Mouse (Mus musculus) neural tube, embryonic 12.5 days (tissue): ENCODE data around the gene Rsph14. TPM values are rescaled to one million over a fixed set of nuclear protein-coding genes. Genes with fewer than 3 reads are reported as not detected.

Experiments used
- ATAC-seq: fragments of 200-750 bp; cut with Nextera tagmentation; 2 replicates; pipeline ENCODE4 v1.8.0; 2017; ENCODE audit warnings: low read depth, mild to moderate bottlenecking, moderate TSS enrichment, moderate library complexity; ENCODE audit not compliant: low FRiP score
- H3K27ac ChIP-seq: fragments of 300-500 bp; sonication (generic); 2 replicates; pipeline ENCODE4 v1.5.1; 2016
- H3K27me3 ChIP-seq: fragments of 300-500 bp; sonication (generic); replicated peaks from 2 replicates; pipeline ENCODE4 v1.6.1; 2016; ENCODE audit warnings: mild to moderate bottlenecking
- H3K36me3 ChIP-seq: fragments of 300-500 bp; sonication (generic); 2 replicates; pipeline ENCODE4 v1.6.1; 2016; ENCODE audit warnings: mild to moderate bottlenecking
- H3K4me1 ChIP-seq: fragments of 300-500 bp; sonication (generic); 2 replicates; pipeline ENCODE4 v1.6.1; 2016
- H3K4me2 ChIP-seq: fragments of 300-500 bp; sonication (generic); replicated peaks from 2 replicates; pipeline ENCODE4 v1.6.1; 2016; ENCODE audit warnings: mild to moderate bottlenecking
- H3K4me3 ChIP-seq: fragments of 300-500 bp; sonication (generic); 2 replicates; pipeline ENCODE4 v1.5.1; 2016
- H3K9ac ChIP-seq: fragments of 300-500 bp; sonication (generic); 2 replicates; pipeline ENCODE4 v1.6.1; 2016; ENCODE audit warnings: mild to moderate bottlenecking
- H3K9me3 ChIP-seq: fragments of 300-500 bp; sonication (generic); 2 replicates; pipeline ENCODE4 v1.6.1; 2016; ENCODE audit warnings: mild to moderate bottlenecking
- WGBS: fragments of 180-500 bp; shearing (Covaris S2); methylation state at CpG from one replicate; pipeline ENCODE4 v1.1.7; 2016; 5-methylcytosine and 5-hydroxymethylcytosine counted together
- polyA plus RNA-seq: library from polyadenylated mRNA; unstranded; fragments of >200 nt; fragmentation: Nextera tagmentation; extraction: Ambion mirVana; gene quantifications from 2 replicates; pipeline ENCODE4 v1.2.1, GENCODE M21; 2016

Rsph14 gene
- polyA plus RNA-seq, 1 experiment from 2014 or later, result not detected

GRCm38 (mm10) chr10:74940795-74941194, 91.6 kb downstream of the Rsph14 start:
- H3K27ac ChIP-seq, result no peak overlapping the region
- WGBS, result 95% methylated on average over 1 of the region's 1 CpGs
- H3K4me1 ChIP-seq, result no peaks in the 10 kb centered on the region
- H3K4me2 ChIP-seq, result no peak overlapping the region
- no peaks in the 10 kb centered on the region for H3K9me3 ChIP-seq
- H3K36me3 ChIP-seq, result no peaks in the 10 kb centered on the region
- no peaks in the 10 kb centered on the region for H3K27me3 ChIP-seq
- no peak for ATAC-seq
- H3K4me3 ChIP-seq, result no peak overlapping the region
- H3K9ac ChIP-seq, result no peak overlapping the region

DNA sequence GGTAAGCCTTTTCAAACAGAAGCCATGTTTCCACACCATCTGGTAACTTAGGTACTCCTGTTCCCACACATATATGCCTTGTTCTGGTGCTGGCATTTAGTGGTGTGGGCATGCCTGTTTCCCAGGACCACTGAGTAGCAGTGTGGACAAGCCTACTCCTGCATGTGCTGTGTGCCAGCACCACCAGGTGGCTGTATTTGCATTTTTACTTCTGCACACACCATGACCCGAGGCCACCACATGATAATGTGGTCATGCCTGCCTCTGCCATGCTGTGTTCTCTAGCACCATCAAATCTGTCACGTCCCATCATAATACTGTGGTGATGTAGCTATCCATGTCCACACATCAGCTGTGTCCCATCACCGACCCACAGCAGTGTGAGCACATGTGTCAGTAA, 93.1 kb downstream of the Rsph14 start:
- no peak overlapping the region for H3K4me3 ChIP-seq
- no peaks in the 10 kb centered on the region for H3K9me3 ChIP-seq
- no peak overlapping the region for H3K9ac ChIP-seq
- no peak overlapping the region for H3K27ac ChIP-seq
- no peaks in the 10 kb centered on the region for H3K36me3 ChIP-seq
- H3K4me1 ChIP-seq, result no peaks in the 10 kb centered on the region
- ATAC-seq, result no peak
- H3K27me3 ChIP-seq, result no peaks in the 10 kb centered on the region
- WGBS, result 68% methylated on average over 3 of the region's 3 CpGs
- no peak overlapping the region for H3K4me2 ChIP-seq

- no peaks in the 10 kb centered on the region for H3K9me3 ChIP-seq
- H3K27ac ChIP-seq, result no peak overlapping the region
- WGBS, result 72% methylated on average over 5 of the region's 5 CpGs
- H3K9ac ChIP-seq, result no peak overlapping the region
- H3K4me1 ChIP-seq, result no peaks in the 10 kb centered on the region
- H3K4me3 ChIP-seq, result no peak overlapping the region
- H3K27me3 ChIP-seq, result no peaks in the 10 kb centered on the region
- ATAC-seq, result no peak
- H3K36me3 ChIP-seq, result no peaks in the 10 kb centered on the region
- no peak overlapping the region for H3K4me2 ChIP-seq
Measured at GRCm38 (mm10) chr10:74938410-74938809, 94.0 kb downstream of the Rsph14 start.

DNA sequence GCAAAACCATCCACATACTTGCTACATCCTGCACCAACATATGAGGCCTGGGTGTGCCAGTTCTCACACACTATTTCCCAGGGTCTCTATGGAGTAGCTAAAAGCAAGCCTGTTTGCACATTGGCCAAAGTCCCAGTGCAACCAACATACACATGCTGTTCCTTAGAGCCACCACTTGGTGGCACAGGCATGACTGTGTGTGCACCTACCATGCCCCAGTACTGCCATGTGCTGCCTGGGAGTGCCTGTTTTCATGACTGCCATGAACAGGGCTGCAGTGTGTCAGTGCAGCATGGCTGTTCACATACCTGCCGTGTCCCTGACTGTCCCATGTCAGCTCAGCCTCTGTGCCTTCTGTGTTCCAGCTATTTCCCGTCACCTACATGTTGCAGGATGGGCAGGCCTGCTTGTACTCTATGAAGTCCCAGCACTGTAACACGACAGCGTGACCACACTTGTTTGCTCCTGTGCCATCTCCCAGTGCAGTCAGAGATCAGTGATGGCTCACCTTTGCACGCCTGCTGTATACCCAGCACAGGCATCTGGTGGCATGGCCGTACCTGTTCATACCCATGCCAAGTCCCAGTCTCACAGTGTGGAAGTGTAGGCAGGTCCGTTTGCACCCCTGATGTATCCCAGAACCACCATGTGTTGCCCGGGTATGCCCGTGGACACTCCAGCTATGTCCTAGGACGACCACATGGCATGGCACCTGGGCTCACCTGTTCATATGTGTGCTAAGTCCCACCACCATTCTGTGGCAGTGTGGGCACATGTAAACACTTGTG, 95.2 kb downstream of the Rsph14 start:
- no peak overlapping the region for H3K9ac ChIP-seq
- H3K27me3 ChIP-seq, result no peaks in the 10 kb centered on the region
- no peaks in the 10 kb centered on the region for H3K9me3 ChIP-seq
- no peak overlapping the region for H3K27ac ChIP-seq
- H3K4me2 ChIP-seq, result no peak overlapping the region
- peak; percentile 61 for ATAC-seq
- H3K4me1 ChIP-seq, result no peaks in the 10 kb centered on the region
- 81% methylated on average over 10 of the region's 10 CpGs for WGBS
- no peak overlapping the region for H3K4me3 ChIP-seq
- no peaks in the 10 kb centered on the region for H3K36me3 ChIP-seq

GRCm38 (mm10) chr10:74935016-74935415, 97.4 kb downstream of the Rsph14 start:
- Histone ChIP-seq H3K27me3 (no peaks in the 10 kb centered on the region), H3K4me3 (no peak overlapping the region), H3K9ac (no peak overlapping the region), H3K27ac (no peak overlapping the region), H3K9me3 (no peaks in the 10 kb centered on the region), H3K4me1 (no peaks in the 10 kb centered on the region), H3K4me2 (no peak overlapping the region), H3K36me3 (no peaks in the 10 kb centered on the region)
- WGBS, result 30% methylated on average over 6 of the region's 6 CpGs
- no peak for ATAC-seq

DNA sequence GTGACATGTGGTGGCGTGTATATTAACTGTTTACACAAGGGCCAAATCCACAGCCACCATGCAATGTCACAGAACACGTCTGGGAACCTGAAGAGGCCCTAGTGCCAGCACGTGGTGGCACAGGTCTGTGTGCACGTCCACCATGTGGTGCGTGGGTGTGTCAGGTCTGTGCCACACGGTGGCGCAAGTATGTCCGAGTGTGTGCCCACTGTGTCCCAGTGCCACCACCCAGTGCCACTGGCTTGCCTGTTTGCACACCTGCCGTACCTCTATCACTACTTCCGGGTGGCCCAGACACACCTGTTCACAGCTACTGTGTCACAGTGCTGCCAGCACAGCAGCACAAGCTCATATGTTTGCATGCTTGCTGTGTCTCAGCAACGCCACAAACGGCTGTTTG, 97.9 kb downstream of the Rsph14 start:
- Histone ChIP-seq H3K4me2 (no peak overlapping the region), H3K9ac (no peak overlapping the region), H3K27me3 (no peaks in the 10 kb centered on the region), H3K27ac (no peak overlapping the region), H3K9me3 (no peaks in the 10 kb centered on the region), H3K36me3 (no peaks in the 10 kb centered on the region), H3K4me1 (no peaks in the 10 kb centered on the region), H3K4me3 (no peak overlapping the region)
- WGBS, result 86% methylated on average over 12 of the region's 12 CpGs
- no peak for ATAC-seq

DNA sequence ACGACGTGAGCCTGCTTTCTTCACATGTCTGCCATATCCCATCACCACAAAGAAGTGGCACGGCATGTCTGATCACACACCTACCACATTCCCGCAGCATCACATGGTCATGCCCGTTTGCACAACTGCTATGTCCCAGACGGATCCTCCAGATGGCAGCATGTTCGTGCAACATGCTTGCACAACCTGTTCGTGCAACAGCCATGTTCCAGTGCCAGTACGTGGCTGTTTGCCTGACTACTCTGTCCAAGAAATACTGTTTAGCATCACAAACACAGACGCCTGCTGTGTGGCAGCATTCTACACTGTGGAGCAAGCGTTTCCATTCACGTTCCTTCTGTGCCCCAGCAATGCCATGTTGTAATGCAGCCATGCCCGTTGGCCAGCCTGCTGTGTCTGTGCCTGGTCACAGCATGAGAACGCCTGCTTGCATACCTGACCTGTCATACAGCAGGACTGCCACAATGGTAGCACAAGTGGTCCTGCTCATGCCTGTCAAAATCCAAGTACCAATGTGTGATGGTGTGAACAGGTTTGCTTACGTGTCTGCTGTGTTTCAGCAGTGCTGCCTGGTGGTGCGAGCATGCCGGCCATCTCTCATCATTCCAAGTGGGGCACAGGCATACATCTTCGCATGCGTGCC, 98.7 kb downstream of the Rsph14 start:
- no peaks in the 10 kb centered on the region for H3K4me1 ChIP-seq
- ATAC-seq, result no peak
- H3K27ac ChIP-seq, result no peak overlapping the region

GRCm38 (mm10) chr10:74932487-74932886, 99.9 kb downstream of the Rsph14 start:
- ATAC-seq, result no peak
- Histone ChIP-seq H3K4me1 (no peaks in the 10 kb centered on the region), H3K4me3 (no peak overlapping the region), H3K4me2 (no peak overlapping the region), H3K36me3 (no peaks in the 10 kb centered on the region), H3K9me3 (no peaks in the 10 kb centered on the region), H3K27ac (no peak overlapping the region), H3K9ac (no peak overlapping the region), H3K27me3 (no peaks in the 10 kb centered on the region)
- 85% methylated on average over 6 of the region's 6 CpGs for WGBS

More for the DNA sequence above, 98.7 kb downstream of the Rsph14 start:
- H3K27me3 ChIP-seq, result no peaks in the 10 kb centered on the region
- 87% methylated on average over 19 of the region's 19 CpGs for WGBS
- no peak overlapping the region for H3K4me3 ChIP-seq
- H3K9me3 ChIP-seq, result no peaks in the 10 kb centered on the region
- no peaks in the 10 kb centered on the region for H3K36me3 ChIP-seq
- H3K9ac ChIP-seq, result no peak overlapping the region
- H3K4me2 ChIP-seq, result no peak overlapping the region

- Histone ChIP-seq H3K4me3 (no peak overlapping the region), H3K9ac (no peak overlapping the region), H3K9me3 (no peaks in the 10 kb centered on the region), H3K27ac (no peak overlapping the region), H3K4me1 (no peaks in the 10 kb centered on the region), H3K27me3 (no peaks in the 10 kb centered on the region), H3K36me3 (no peaks in the 10 kb centered on the region), H3K4me2 (no peak overlapping the region)
- ATAC-seq, result no peak
- WGBS, result 86% methylated on average over 6 of the region's 6 CpGs
Measured at GRCm38 (mm10) chr10:74931631-74932030, 100.8 kb downstream of the Rsph14 start.

DNA sequence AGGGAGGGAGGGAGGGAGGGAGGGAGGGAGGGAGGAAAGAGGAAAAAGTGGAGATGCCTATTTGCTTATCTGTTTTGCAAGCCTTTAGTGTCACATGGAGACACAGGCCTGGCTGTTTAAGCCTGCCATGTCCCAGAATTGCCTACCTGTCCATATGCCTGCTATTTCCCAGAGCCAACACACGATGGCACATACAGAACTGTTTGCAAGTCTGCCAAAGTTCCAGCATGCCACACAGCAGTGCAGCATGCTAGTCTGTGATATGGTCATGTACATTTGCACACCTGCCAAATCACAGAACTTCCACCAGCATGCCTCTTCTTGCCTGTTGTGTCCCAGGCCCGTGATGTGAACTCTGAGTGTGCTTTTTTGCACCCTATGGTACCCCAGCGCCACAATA, 101.8 kb downstream of the Rsph14 start:
- Histone ChIP-seq H3K27ac (no peak overlapping the region), H3K4me2 (no peak overlapping the region), H3K36me3 (no peaks in the 10 kb centered on the region), H3K9me3 (no peaks in the 10 kb centered on the region), H3K9ac (no peak overlapping the region), H3K27me3 (no peaks in the 10 kb centered on the region), H3K4me3 (no peak overlapping the region), H3K4me1 (0 out of 2 replicates have a peak, but pooled peaks cover 1% of the 10 kb centered on the region)
- ATAC-seq, result no peak
- WGBS, result 79% methylated on average over 3 of the region's 3 CpGs

GRCm38 (mm10) chr10:74929578-74929977, 102.8 kb downstream of the Rsph14 start:
- H3K4me2 ChIP-seq, result no peak overlapping the region
- H3K4me1 ChIP-seq, result peaks cover 6% of the 10 kb centered on the region; the same call in 1 of the 2 replicates
- H3K9me3 ChIP-seq, result no peaks in the 10 kb centered on the region
- no peak for ATAC-seq
- no peaks in the 10 kb centered on the region for H3K36me3 ChIP-seq
- WGBS, result 85% methylated on average over 6 of the region's 6 CpGs
- H3K4me3 ChIP-seq, result no peak overlapping the region
- H3K9ac ChIP-seq, result no peak overlapping the region
- H3K27ac ChIP-seq, result no peak overlapping the region
- no peaks in the 10 kb centered on the region for H3K27me3 ChIP-seq

DNA sequence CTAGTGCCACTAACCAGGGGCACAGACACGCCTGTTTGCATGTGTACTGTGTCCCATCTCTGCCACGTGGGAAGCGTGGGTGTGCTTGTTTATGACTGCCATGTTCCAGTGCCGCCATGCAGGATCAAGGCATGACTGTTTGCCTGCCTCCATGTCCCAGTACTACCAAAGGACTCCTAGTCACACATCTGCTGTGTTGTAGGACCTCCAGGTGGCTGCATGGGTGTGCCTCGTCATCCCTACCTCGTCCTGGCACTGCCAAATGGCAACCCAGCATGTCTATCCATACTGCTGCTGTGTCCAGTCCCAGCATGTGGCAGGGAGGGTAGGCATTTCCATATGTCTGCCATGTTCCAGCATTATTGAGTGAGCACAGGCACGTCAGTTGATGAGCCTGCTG, 104.1 kb downstream of the Rsph14 start:
- Histone ChIP-seq H3K9ac (no peak overlapping the region), H3K9me3 (no peaks in the 10 kb centered on the region), H3K27ac (no peak overlapping the region), H3K4me1 (peaks cover 6% of the 10 kb centered on the region; the same call in 1 of the 2 replicates), H3K27me3 (no peaks in the 10 kb centered on the region), H3K4me3 (no peak overlapping the region), H3K4me2 (no peak overlapping the region), H3K36me3 (no peaks in the 10 kb centered on the region)
- ATAC-seq, result no peak
- WGBS, result 87% methylated on average over 7 of the region's 7 CpGs
